ENCODE assay signal across 8 mouse cellular contexts in genomic region chr16:91596779-91597671, GRCm38 (mm10). TPM values are rescaled to one million over a fixed set of nuclear protein-coding genes. Genes with fewer than 3 reads are reported as not detected.
DNase-seq lines count a peak whose midpoint lies in the region; ATAC-seq and TF ChIP-seq lines count a peak whose summit lies in the region.

No protein-coding gene starts in this region.

- H3K27ac ChIP-seq in spleen, adult 2 months (ENCODE audit: insufficient read depth, low read length) = peak overlapping the region; percentile 77
- H3K27ac ChIP-seq in forebrain, embryonic 14.5 days (ENCODE audit: low read depth, low read length) = peak overlapping the region; percentile 52; the same call in 1 of the 2 replicates
- H3K27ac ChIP-seq in limb, embryonic 15.5 days = peak overlapping the region; percentile 51
- H3K27ac ChIP-seq in midbrain, embryonic 14.5 days (replicated peaks; ENCODE audit: low read depth, low read length) = peak overlapping the region; percentile 79

- no peak for TF ChIP-seq CTCF in spleen, adult 2 months (IDR thresholded peaks at IDR 0.05; ENCODE audit: extremely low read depth, insufficient read depth, insufficient read length, insufficient replicate concordance)

- peak overlapping the region; percentile 78 for H3K4me2 ChIP-seq in forebrain, embryonic 14.5 days (ENCODE audit: low read length)
- H3K4me2 ChIP-seq in limb, embryonic 15.5 days = peak overlapping the region; percentile 95
- H3K4me2 ChIP-seq in midbrain, embryonic 14.5 days (ENCODE audit: low read length) = peak overlapping the region; percentile 82

- peaks cover 8% of the 10 kb centered on the region for H3K36me3 ChIP-seq in spleen, adult 2 months (ENCODE audit: control insufficient read depth, insufficient read depth, low read length)
- no peaks in the 10 kb centered on the region for H3K36me3 ChIP-seq in forebrain, embryonic 14.5 days (ENCODE audit: control insufficient read depth, insufficient read depth, low read length)
- no peaks in the 10 kb centered on the region for H3K36me3 ChIP-seq in limb, embryonic 15.5 days
- no peaks in the 10 kb centered on the region for H3K36me3 ChIP-seq in midbrain, embryonic 14.5 days (ENCODE audit: control insufficient read depth, insufficient read depth, low read length)

- peak; percentile 0 for ATAC-seq in forebrain, embryonic 14.5 days
- peak; percentile 64; the same call in 1 of the 2 replicates for ATAC-seq in limb, embryonic 15.5 days (ENCODE audit: insufficient number of reproducible peaks, low FRiP score, low TSS enrichment, low read depth)
- peak; percentile 73 for ATAC-seq in midbrain, embryonic 14.5 days (ENCODE audit: low FRiP score, low TSS enrichment)

- H3K9ac ChIP-seq in forebrain, embryonic 14.5 days (ENCODE audit: low read length) = peak overlapping the region; percentile 82
- H3K9ac ChIP-seq in limb, embryonic 15.5 days = peak overlapping the region; percentile 64
- peak overlapping the region; percentile 84 for H3K9ac ChIP-seq in midbrain, embryonic 14.5 days (replicated peaks; ENCODE audit: low read length)

- peak overlapping the region; percentile 73 for H3K4me3 ChIP-seq in spleen, adult 2 months (ENCODE audit: extremely low read depth, insufficient read depth, insufficient read length)
- H3K4me3 ChIP-seq in forebrain, embryonic 14.5 days (ENCODE audit: low read depth, low read length) = peak overlapping the region; percentile 82
- H3K4me3 ChIP-seq in limb, embryonic 15.5 days = peak overlapping the region; percentile 84
- peak overlapping the region; percentile 79 for H3K4me3 ChIP-seq in midbrain, embryonic 14.5 days (replicated peaks; ENCODE audit: low read depth, low read length)

- peak; percentile 71 for DNase-seq in cerebellum, adult 11-12 months
- no peak for DNase-seq in cerebellum, postnatal 4 days (ENCODE audit: low spot score in 2 of 2)
- DNase-seq in spleen, adult 2 months (ENCODE audit: low read depth in 1 of 2, low spot score in 2 of 2) = peak in 1 of 2 experiments; percentile 26
- no peak for DNase-seq in spleen, postnatal 14 days (ENCODE audit: low spot score in 2 of 2)
- DNase-seq in forebrain, embryonic 14.5 days (ENCODE audit: low spot score) = peak; percentile 48
- DNase-seq in midbrain, embryonic 14.5 days = no peak
- peak; percentile 30 for DNase-seq in yolk sac, embryonic 10.5 days (ENCODE audit: low spot score)

- WGBS in spleen, adult 2 months = under 1% methylated on average over 75 of the region's 75 CpGs
- under 1% methylated on average over 74 of the region's 75 CpGs for WGBS in forebrain, embryonic 14.5 days
- 1% methylated on average over 65 of the region's 75 CpGs for WGBS in limb, embryonic 15.5 days
- under 1% methylated on average over 74 of the region's 75 CpGs for WGBS in midbrain, embryonic 14.5 days

- TF ChIP-seq POLR2A in spleen, adult 2 months (IDR thresholded peaks at IDR 0.05; ENCODE audit: low read depth, low read length) = 0 out of 2 replicates have a peak, but pooled peaks have one; percentile 40

- H3K4me1 ChIP-seq in spleen, adult 2 months (ENCODE audit: control insufficient read depth, insufficient read depth, insufficient read length) = peaks cover 11% of the 10 kb centered on the region; the same call in 1 of the 2 replicates
- H3K4me1 ChIP-seq in forebrain, embryonic 14.5 days (ENCODE audit: control insufficient read depth, insufficient read depth, low read length) = peaks cover 8% of the 10 kb centered on the region; the same call in 1 of the 2 replicates
- H3K4me1 ChIP-seq in limb, embryonic 15.5 days = peaks cover 16% of the 10 kb centered on the region
- peaks cover 9% of the 10 kb centered on the region; the same call in 1 of the 2 replicates for H3K4me1 ChIP-seq in midbrain, embryonic 14.5 days (ENCODE audit: control insufficient read depth, insufficient read depth, low read length)

- H3K27me3 ChIP-seq in spleen, adult 2 months (ENCODE audit: control insufficient read depth, insufficient read depth, low read length) = no peaks in the 10 kb centered on the region
- H3K27me3 ChIP-seq in forebrain, embryonic 14.5 days (replicated peaks; ENCODE audit: control insufficient read depth, insufficient read depth, low read length) = no peaks in the 10 kb centered on the region
- peaks cover 10% of the 10 kb centered on the region for H3K27me3 ChIP-seq in limb, embryonic 15.5 days
- peaks cover 3% of the 10 kb centered on the region; the same call in 1 of the 2 replicates for H3K27me3 ChIP-seq in midbrain, embryonic 14.5 days (ENCODE audit: control insufficient read depth, insufficient read depth, low read length)

- no peaks in the 10 kb centered on the region for H3K9me3 ChIP-seq in forebrain, embryonic 14.5 days (replicated peaks; ENCODE audit: control insufficient read depth, low read length)
- no peaks in the 10 kb centered on the region for H3K9me3 ChIP-seq in limb, embryonic 15.5 days
- no peaks in the 10 kb centered on the region for H3K9me3 ChIP-seq in midbrain, embryonic 14.5 days (ENCODE audit: control insufficient read depth, low read length)

RNA-seq across cellular contexts. Expression of gene Tmem50b, which starts 0.6 kb away (rescaled TPM):
- polyA plus RNA-seq in spleen, adult 2 months (2012; rRNA removed) = 19.6 and 21.2 TPM in 2 replicates
- polyA plus RNA-seq in forebrain, embryonic 14.5 days (2014; fragmentation: Nextera tagmentation; extraction: Ambion mirVana) = 105 and 111 TPM in 2 replicates
- polyA plus RNA-seq in limb, embryonic 15.5 days (2015; fragmentation: Nextera tagmentation; extraction: Ambion mirVana) = 53.6 and 54.3 TPM in 2 replicates
- 72.3 and 77.8 TPM in 2 replicates for polyA plus RNA-seq in midbrain, embryonic 14.5 days (2014; fragmentation: Nextera tagmentation; extraction: Ambion mirVana)

RNA-seq across cellular contexts. Expression of gene Dnajc28, which starts 21.8 kb away (rescaled TPM):
- polyA plus RNA-seq in spleen, adult 2 months (2012; rRNA removed) = 0.39 and 0.42 TPM in 2 replicates
- 7.2 and 8.4 TPM in 2 replicates for polyA plus RNA-seq in forebrain, embryonic 14.5 days (2014; fragmentation: Nextera tagmentation; extraction: Ambion mirVana)
- polyA plus RNA-seq in limb, embryonic 15.5 days (2015; fragmentation: Nextera tagmentation; extraction: Ambion mirVana) = 3.1 and 3.8 TPM in 2 replicates
- 6.3 and 8.7 TPM in 2 replicates for polyA plus RNA-seq in midbrain, embryonic 14.5 days (2014; fragmentation: Nextera tagmentation; extraction: Ambion mirVana)

RNA-seq across cellular contexts. Expression of gene Gart, which starts 49.7 kb away (rescaled TPM):
- polyA plus RNA-seq in spleen, adult 2 months (2012; rRNA removed) = 24.8 and 26.4 TPM in 2 replicates
- 64.9 and 66.7 TPM in 2 replicates for polyA plus RNA-seq in forebrain, embryonic 14.5 days (2014; fragmentation: Nextera tagmentation; extraction: Ambion mirVana)
- 99.0 and 102 TPM in 2 replicates for polyA plus RNA-seq in limb, embryonic 15.5 days (2015; fragmentation: Nextera tagmentation; extraction: Ambion mirVana)
- 42.8 and 64.2 TPM in 2 replicates for polyA plus RNA-seq in midbrain, embryonic 14.5 days (2014; fragmentation: Nextera tagmentation; extraction: Ambion mirVana)

RNA-seq across cellular contexts. Expression of gene Ifngr2, which starts 50.2 kb away (rescaled TPM):
- polyA plus RNA-seq in spleen, adult 2 months (2012; rRNA removed) = 18.7 and 36.7 TPM in 2 replicates
- polyA plus RNA-seq in forebrain, embryonic 14.5 days (2014; fragmentation: Nextera tagmentation; extraction: Ambion mirVana) = 77.3 and 100 TPM in 2 replicates
- 56.6 and 67.3 TPM in 2 replicates for polyA plus RNA-seq in limb, embryonic 15.5 days (2015; fragmentation: Nextera tagmentation; extraction: Ambion mirVana)
- polyA plus RNA-seq in midbrain, embryonic 14.5 days (2014; fragmentation: Nextera tagmentation; extraction: Ambion mirVana) = 90.2 and 94.2 TPM in 2 replicates

RNA-seq across cellular contexts. Expression of gene Son, which starts 50.3 kb away (rescaled TPM):
- polyA plus RNA-seq in spleen, adult 2 months (2012; rRNA removed) = 107 and 127 TPM in 2 replicates
- 126 and 131 TPM in 2 replicates for polyA plus RNA-seq in forebrain, embryonic 14.5 days (2014; fragmentation: Nextera tagmentation; extraction: Ambion mirVana)
- 110 and 121 TPM in 2 replicates for polyA plus RNA-seq in limb, embryonic 15.5 days (2015; fragmentation: Nextera tagmentation; extraction: Ambion mirVana)
- 172 and 175 TPM in 2 replicates for polyA plus RNA-seq in midbrain, embryonic 14.5 days (2014; fragmentation: Nextera tagmentation; extraction: Ambion mirVana)

Comparison
In these comparisons a context has a peak if more than half of its experiments do, and no peak if none do; other contexts are left out.
1. DNase-seq: peak in cerebellum, adult 11-12 months (single experiment), forebrain, embryonic 14.5 days (single experiment) and yolk sac, embryonic 10.5 days (single experiment); none in cerebellum, postnatal 4 days (0 of 2), spleen, postnatal 14 days (0 of 2) and midbrain, embryonic 14.5 days (single experiment).
2. ATAC-seq: peak in every context shown above with its lines; median percentile 73 in midbrain, embryonic 14.5 days; 64 in limb, embryonic 15.5 days; 0 in forebrain, embryonic 14.5 days.
3. Peak in every context shown above with its lines, with median percentiles within 50 percentile points of each other: H3K27ac ChIP-seq, H3K4me3 ChIP-seq, H3K4me2 ChIP-seq and H3K9ac ChIP-seq.